Mouse (Mus musculus): ENCODE measurements around the gene Slc46a3.
A peak's percentile ranks its signal among the peaks of the same experiment; 100 is the strongest.

Gene Slc46a3

DNA sequence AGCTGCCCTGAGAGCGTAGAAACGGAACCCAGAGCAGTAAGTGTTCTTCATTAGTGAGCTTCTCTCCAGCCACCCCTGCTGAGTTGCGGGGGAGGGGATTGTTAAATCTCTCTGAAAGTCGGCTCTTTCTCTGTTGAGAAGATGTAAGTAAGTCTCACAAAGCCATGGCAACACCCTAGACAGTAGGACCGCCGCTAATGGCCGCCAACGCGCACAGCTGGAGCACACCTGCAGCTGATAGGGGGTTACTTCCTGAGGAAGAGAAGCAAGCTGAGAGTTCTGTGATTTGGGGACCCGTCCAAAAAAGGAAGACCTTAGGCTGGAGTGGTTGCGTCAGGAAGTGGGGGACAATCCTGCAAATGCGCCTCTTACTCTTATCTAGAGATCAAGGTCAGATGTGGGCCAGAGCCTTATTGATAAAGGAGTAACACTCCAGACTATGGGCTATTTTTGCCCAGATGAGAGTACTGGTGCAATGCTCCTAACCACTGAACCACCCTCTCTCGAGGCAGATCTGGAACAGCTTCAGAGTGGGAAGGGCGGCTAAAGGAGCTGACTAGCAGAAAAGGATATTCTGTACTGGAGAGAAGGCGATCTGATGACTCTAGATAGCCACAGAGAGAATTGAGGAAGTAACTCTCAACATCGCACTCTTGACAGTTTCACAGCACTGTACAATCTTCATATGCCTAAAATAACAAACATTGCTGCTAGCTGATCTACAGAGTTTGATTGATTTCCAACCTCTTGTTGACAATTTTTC lies 1.0 kb upstream of the Slc46a3 start:
- peak; percentile 40 for DNase-seq

GRCm38 (mm10) chr5:147893766-147894454 lies 705 bp downstream of the Slc46a3 start:
- peak; percentile 44 for DNase-seq

DNA sequence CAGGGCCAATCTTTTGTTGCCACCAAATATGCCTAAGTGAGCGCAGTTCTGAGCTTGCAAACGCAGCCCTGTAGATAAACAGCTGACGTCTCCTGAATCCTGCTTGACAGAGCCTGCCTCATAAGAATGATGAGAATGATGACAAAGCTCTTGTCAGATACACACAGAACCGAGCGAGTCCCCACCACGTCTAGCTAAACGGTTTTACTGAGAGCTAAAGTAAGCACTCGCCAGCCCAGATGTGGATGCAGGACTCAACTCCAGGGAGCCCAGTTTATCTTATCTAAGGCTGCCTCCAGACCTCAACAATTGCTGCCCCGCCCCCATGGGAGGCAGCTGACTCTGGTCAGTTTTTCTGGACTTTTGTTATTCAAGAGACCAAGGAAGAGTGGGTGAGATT lies 1.5 kb downstream of the Slc46a3 start:
- DNase-seq: no peak

DNA sequence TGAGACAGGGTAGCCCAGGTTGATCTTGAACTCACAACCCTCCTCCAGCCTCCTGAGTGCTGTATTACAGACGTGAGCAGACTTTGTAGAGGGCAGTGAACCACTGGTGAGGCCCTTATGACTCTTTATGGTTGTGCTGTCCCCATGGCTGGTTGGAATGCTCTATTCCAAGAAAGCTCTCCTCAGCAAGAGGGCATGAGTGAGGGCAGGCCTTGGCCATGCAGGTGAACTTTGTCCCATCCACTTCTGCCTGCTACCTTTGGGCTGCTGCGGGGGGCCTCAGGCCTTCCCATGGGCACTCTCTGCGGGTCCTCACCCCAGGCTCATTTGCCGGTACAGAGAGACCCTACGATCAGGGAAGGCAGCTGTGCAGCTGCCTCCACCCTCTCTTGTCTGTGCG lies 1.9 kb downstream of the Slc46a3 start:
- no peak for DNase-seq

- DNase-seq: no peak
These were observed 6.0 kb downstream of the Slc46a3 start for GRCm38 (mm10) chr5:147888313-147889297.

GRCm38 (mm10) chr5:147883581-147883980 lies 11.0 kb downstream of the Slc46a3 start:
- DNase-seq: no peak

DNA sequence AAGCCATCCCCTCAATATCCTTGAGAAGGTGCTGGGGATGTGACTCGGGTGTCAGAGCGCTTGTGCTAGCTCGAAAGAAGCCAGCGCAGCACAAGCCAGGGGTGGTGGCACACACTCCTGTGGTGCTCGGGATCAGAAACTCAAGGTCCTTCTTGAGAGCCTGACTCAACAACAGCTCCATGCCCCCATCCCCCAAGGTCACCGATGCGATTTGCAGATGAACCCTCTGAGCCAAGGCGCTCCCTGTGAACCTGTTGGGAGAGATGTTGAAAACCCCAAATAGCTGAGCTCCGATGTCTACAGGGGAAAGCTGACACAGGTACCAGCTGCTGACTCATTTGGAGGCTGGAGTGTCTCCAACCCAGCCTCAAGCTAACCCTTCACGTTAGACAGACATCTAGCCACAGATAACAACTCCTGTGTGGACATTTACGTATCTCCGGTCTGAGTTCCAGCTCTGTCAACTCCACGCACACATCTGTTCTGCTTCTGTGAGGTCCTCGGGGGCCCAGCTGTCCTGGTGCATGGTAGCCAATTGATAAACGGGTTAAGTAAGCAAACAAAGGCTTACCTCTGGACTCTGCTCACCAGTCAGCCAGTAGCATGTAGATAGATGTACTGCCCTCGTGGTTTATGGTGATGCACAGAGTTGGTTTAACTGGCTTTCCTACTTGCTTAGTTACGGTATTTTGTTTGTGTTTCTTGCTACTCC lies 14.5 kb downstream of the Slc46a3 start:
- DNase-seq: no peak

GRCm38 (mm10) chr5:147877520-147877919 lies 17.1 kb downstream of the Slc46a3 start:
- peak; percentile 19 for DNase-seq

DNA sequence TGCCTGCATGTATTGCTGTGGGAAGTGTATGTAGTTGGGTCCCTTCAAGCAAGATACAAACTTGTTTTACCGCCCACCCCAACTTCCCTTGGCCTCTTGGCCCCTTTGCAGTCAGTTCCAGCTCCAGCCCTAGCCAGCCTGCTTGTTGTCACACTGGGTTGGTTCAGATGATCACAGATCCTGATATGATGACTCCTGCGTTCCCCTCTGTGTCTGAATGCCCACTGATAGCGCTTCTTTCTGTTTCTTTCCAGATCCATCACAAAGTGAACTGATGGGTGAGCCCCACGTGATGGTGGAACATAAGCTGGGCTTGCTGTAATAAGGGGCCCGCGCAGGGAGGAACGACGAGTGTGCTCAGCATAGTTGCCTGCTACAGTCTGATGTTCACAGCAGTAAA lies 19.4 kb downstream of the Slc46a3 start:
- no peak for DNase-seq

GRCm38 (mm10) chr5:147874491-147875065 lies 20.0 kb downstream of the Slc46a3 start:
- DNase-seq: no peak

DNA sequence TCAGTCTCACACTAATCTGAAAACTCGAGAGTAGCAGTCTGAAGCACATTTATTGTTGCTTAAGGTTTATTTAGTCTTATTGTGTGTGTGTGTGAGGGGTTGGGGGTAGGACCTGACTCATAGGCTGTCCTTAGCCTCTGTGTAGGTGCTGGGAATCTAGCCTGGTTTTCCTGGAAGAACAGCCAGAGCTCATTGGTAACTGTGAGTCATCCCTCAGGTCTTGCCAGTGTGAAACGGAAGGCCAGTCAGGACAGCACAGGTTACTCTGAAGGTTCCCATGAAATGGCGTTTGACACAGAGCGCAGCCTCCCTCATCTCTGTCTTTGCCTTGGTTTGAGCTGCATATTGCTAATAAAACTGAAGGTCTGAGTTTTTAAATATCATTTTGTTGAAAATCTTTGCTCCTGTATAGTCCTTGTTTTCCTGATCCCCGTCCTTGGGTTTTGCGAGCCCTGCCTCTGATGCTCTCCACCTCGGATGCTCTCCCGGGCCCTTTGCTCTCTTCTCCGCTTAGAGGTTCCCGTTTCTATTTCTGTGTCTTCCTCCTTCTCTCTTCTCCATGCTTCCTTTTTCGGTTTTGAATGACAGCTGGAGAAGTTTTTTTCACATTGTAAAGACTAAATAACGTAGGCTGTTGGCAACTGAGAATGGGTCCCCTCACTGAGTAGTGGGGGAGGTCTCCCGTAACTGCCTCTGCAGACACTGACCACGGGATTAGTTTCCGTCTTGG lies 23.4 kb downstream of the Slc46a3 start:
- DNase-seq: no peak

- no peak for DNase-seq
These were observed 24.3 kb downstream of the Slc46a3 start for GRCm38 (mm10) chr5:147870296-147870695.

GRCm38 (mm10) chr5:147869568-147869967 lies 25.0 kb downstream of the Slc46a3 start:
- DNase-seq: no peak

GRCm38 (mm10) chr5:147868674-147869073 lies 25.9 kb downstream of the Slc46a3 start:
- no peak for DNase-seq

- DNase-seq: peak; percentile 90
These were observed 34.0 kb downstream of the Slc46a3 start, which contains the start of gene Pomp for GRCm38 (mm10) chr5:147860449-147861261. Gene Pomp (plus strand): TSS chr5:147860461.

GRCm38 (mm10) chr5:147860076-147860448 lies 34.6 kb downstream of the Slc46a3 start:
- no peak for DNase-seq

GRCm38 (mm10) chr5:147850194-147850593 lies 44.4 kb downstream of the Slc46a3 start:
- DNase-seq: no peak

- peak; percentile 31 for DNase-seq
These were observed 46.3 kb downstream of the Slc46a3 start for GRCm38 (mm10) chr5:147848164-147848863.

- DNase-seq: no peak
These were observed 47.3 kb downstream of the Slc46a3 start for GRCm38 (mm10) chr5:147847361-147847760.

- DNase-seq: no peak
These were observed 49.3 kb downstream of the Slc46a3 start for GRCm38 (mm10) chr5:147845319-147845718.

Measured in thymus, postnatal 25 days (tissue).